ENCODE assay signal across 9 mouse cellular contexts in the genomic region with DNA sequence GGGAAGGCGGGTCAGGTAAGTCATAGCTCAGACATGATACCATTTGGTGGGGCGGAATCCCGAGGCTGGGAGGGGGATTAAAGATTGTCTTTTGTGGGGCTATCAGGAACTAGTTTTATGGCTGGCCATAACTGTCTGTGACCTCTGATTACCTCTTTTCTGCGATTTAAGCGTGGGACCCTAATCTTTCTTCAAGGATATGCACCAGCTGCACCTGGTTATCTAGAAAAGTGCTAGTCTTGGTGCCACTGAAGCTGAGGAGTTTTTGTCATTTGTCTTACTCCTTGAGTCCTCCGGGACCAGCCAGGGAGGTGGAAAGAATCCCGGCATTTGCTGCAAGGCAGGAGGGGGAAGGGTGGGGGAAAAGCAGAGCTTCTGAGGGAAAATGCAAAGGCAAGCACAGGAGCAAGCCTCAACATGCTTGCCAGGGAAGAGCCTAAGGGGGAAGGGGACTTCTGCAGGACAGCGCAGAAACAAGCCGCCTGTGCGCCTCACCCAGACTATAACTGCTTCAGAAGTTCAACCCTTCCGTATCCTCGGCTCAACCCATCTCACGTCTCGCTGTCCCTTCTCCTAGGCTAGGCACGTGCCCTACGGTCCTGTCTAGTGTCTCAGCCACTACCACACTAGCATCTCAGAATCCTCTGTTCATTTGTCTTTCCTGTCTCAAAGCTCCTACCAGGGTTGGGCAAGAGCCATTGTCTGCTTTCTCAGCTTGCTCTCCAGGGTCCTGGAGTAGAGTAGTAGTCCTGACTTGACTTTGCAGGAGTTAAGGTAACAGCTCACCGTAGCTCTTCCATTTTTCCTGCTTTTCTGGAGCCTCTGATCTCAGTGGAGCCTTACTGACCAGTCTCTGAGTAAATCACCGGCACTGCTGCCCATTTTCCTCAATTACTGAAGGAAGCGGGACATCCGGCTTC. TPM values are rescaled to one million over a fixed set of nuclear protein-coding genes. Genes with fewer than 3 reads are reported as not detected.
DNase-seq lines count a peak whose midpoint lies in the region; ATAC-seq lines count a peak whose summit lies in the region.
"Had no signal": no experiment of that assay in that cellular context is flagged by ENCODE, and none has a peak within 500 bp of the region (broad histone marks: within the 10 kb centered on the region; RNA-seq: fewer than 3 reads in every experiment).

No protein-coding gene starts in this region.

- no peaks in the 10 kb centered on the region for H3K36me3 ChIP-seq in heart, embryonic 14.5 days (ENCODE audit: control insufficient read depth, insufficient read depth, low read length)

- intact Hi-C loops in heart, postnatal 14 days (cut with DNase I), result no loop called here

- H3K27ac ChIP-seq in heart, embryonic 14.5 days (replicated peaks in 1 of 2; ENCODE audit: control insufficient read depth in 1 of 2, insufficient read depth in 1 of 2, low read depth in 2 of 2, low read length in 2 of 2), result no peak overlapping the region

- peak; percentile 85 for DNase-seq in heart, adult 11 months
- DNase-seq in heart, postnatal 14 days, result no peak
- peak; percentile 75 for DNase-seq in ZHBTc4 (ENCODE audit: low read depth, low spot score)
- DNase-seq in adrenal gland, postnatal 25 days, result no peak
- DNase-seq in cerebellum, postnatal 10 days, result no peak
- DNase-seq in cerebellum, postnatal 14 days, result no peak
- DNase-seq: thymus, adult 18-20 months had no signal

- H3K4me3 ChIP-seq in heart, embryonic 14.5 days (ENCODE audit: control insufficient read depth in 1 of 2, insufficient read depth in 1 of 2, low read depth in 1 of 2, low read length in 2 of 2), result peak overlapping the region; percentile 5 to 16; a peak in 1 of 4 replicates

- no peaks in the 10 kb centered on the region for H3K9me3 ChIP-seq in heart, embryonic 14.5 days (ENCODE audit: control insufficient read depth, low read length)

- peaks cover 0 to 6% of the 10 kb centered on the region in 2 experiments; a peak in 1 of 4 replicates for H3K4me1 ChIP-seq in heart, embryonic 14.5 days (ENCODE audit: control insufficient read depth in 2 of 2, insufficient read depth in 2 of 2, low read length in 2 of 2)

- H3K4me2 ChIP-seq in heart, embryonic 14.5 days (ENCODE audit: low read length), result peak overlapping the region; percentile 22

- peaks cover 4% of the 10 kb centered on the region; the same call in 1 of the 2 replicates for H3K27me3 ChIP-seq in heart, embryonic 14.5 days (ENCODE audit: control insufficient read depth, insufficient read depth, low read length)

- 21% methylated on average over 20 of the region's 20 CpGs for WGBS in heart, embryonic 14.5 days

- no peak for ATAC-seq in heart, embryonic 14.5 days (ENCODE audit: insufficient number of reproducible peaks, insufficient read depth, low FRiP score, low read depth)
- ATAC-seq in megakaryocyte progenitor cell, adult 5-6 weeks (replicated peaks; ENCODE audit: poor library complexity), result peak; percentile 68

- no peak overlapping the region for H3K9ac ChIP-seq in heart, embryonic 14.5 days (ENCODE audit: low read length)

RNA-seq across cellular contexts. Expression of a gene that starts 40.6 kb away (rescaled TPM):
- 1 to 10 TPM; 2.9 to 3.8 TPM for total RNA-seq in heart, postnatal 14 days (2021)
- 2.0 and 2.8 TPM in 2 replicates for polyA plus RNA-seq in heart, embryonic 14.5 days (2014; fragmentation: Nextera tagmentation; extraction: Ambion mirVana)
- total RNA-seq in megakaryocyte progenitor cell, adult 5-6 weeks (2015), result 0.62 and 1.1 TPM in 2 replicates
- total RNA-seq in megakaryocyte progenitor cell, adult 5-6 weeks (2017), result 0.71 and 0.81 TPM in 2 replicates
- 18.6 and 22.4 TPM in 2 replicates for total RNA-seq in adrenal gland, postnatal 25 days (2021)

RNA-seq across cellular contexts. Expression of a gene that starts 57.6 kb away (rescaled TPM):
- 100 to 1,000 TPM; 108 to 120 TPM for total RNA-seq in heart, postnatal 14 days (2021)
- 214 and 223 TPM in 2 replicates for polyA plus RNA-seq in heart, embryonic 14.5 days (2014; fragmentation: Nextera tagmentation; extraction: Ambion mirVana)
- 346 and 370 TPM in 2 replicates for total RNA-seq in megakaryocyte progenitor cell, adult 5-6 weeks (2015)
- 218 and 319 TPM in 2 replicates for total RNA-seq in megakaryocyte progenitor cell, adult 5-6 weeks (2017)
- 154 and 188 TPM in 2 replicates for total RNA-seq in adrenal gland, postnatal 25 days (2021)

Comparison
In these comparisons a context has a peak if more than half of its experiments do, and no peak if none do; other contexts are left out.
1. DNase-seq: peak in heart, adult 11 months (single experiment) and ZHBTc4 (single experiment); none in heart, postnatal 14 days (0 of 2), adrenal gland, postnatal 25 days (single experiment), cerebellum, postnatal 10 days (0 of 2) and cerebellum, postnatal 14 days (0 of 2).